Mouse (Mus musculus) forebrain, embryonic 10.5 days (tissue): ENCODE results near the gene Chmp3. TPM values are rescaled to one million over a fixed set of nuclear protein-coding genes. Genes with fewer than 3 reads are reported as not detected.

Source experiments
- DNase-seq: peaks from one replicate; pipeline ENCODE4 v3.0.0-alpha.2; 2017; ENCODE audit warnings: low spot score; ENCODE audit errors: extremely low spot score
- H3K27ac ChIP-seq: fragments of 300-500 bp; sonication (generic); 2 replicates; pipeline ENCODE4 v1.5.1; 2016; ENCODE audit warnings: mild to moderate bottlenecking
- H3K27me3 ChIP-seq: fragments of 300-500 bp; sonication (generic); 2 replicates; pipeline ENCODE4 v1.6.1; 2016; ENCODE audit warnings: mild to moderate bottlenecking; ENCODE audit not compliant: poor library complexity, severe bottlenecking
- H3K36me3 ChIP-seq: fragments of 300-500 bp; sonication (generic); replicated peaks from 2 replicates; pipeline ENCODE4 v1.6.1; 2016; ENCODE audit warnings: mild to moderate bottlenecking, moderate library complexity
- H3K4me1 ChIP-seq: fragments of 300-500 bp; sonication (generic); 2 replicates; pipeline ENCODE4 v1.6.1; 2016
- H3K4me3 ChIP-seq: fragments of 300-500 bp; sonication (generic); 2 replicates; pipeline ENCODE4 v1.5.1; 2016; ENCODE audit warnings: mild to moderate bottlenecking, moderate library complexity
- H3K9me3 ChIP-seq: fragments of 300-500 bp; sonication (generic); 2 replicates; pipeline ENCODE4 v1.6.1; 2016; ENCODE audit warnings: mild to moderate bottlenecking, moderate library complexity
- WGBS: fragments of 180-500 bp; shearing (Covaris S2); methylation state at CpG from one replicate; pipeline ENCODE4 v1.1.7; 2016; 5-methylcytosine and 5-hydroxymethylcytosine counted together
- polyA plus RNA-seq: library from polyadenylated mRNA; unstranded; fragments of >200 nt; fragmentation: Nextera tagmentation; extraction: Ambion mirVana; gene quantifications from 2 replicates; pipeline ENCODE4 v1.2.1, GENCODE M21; 2016

Chmp3 gene
- polyA plus RNA-seq, 1 experiment from 2014 or later: 46.6 TPM

GRCm38 (mm10) chr6:71555507-71555951, 11.9 kb downstream of the Chmp3 start:
- Histone ChIP-seq H3K36me3 (peaks cover 7% of the 10 kb centered on the region), H3K4me1 (no peaks in the 10 kb centered on the region), H3K4me3 (no peak overlapping the region), H3K27ac (no peak overlapping the region), H3K27me3 (no peaks in the 10 kb centered on the region), H3K9me3 (no peaks in the 10 kb centered on the region)
- no peak for DNase-seq
- WGBS: 93% methylated on average over 2 of the region's 2 CpGs

GRCm38 (mm10) chr6:71556826-71557225, 13.2 kb downstream of the Chmp3 start:
- H3K4me1 ChIP-seq: no peaks in the 10 kb centered on the region
- no peak overlapping the region for H3K27ac ChIP-seq
- 91% methylated on average over 2 of the region's 2 CpGs for WGBS
- no peak overlapping the region for H3K4me3 ChIP-seq
- H3K27me3 ChIP-seq: no peaks in the 10 kb centered on the region
- DNase-seq: no peak
- peaks cover 13% of the 10 kb centered on the region for H3K36me3 ChIP-seq
- H3K9me3 ChIP-seq: no peaks in the 10 kb centered on the region

GRCm38 (mm10) chr6:71568616-71569015, 25.0 kb downstream of the Chmp3 start:
- 93% methylated on average over 3 of the region's 3 CpGs for WGBS
- no peaks in the 10 kb centered on the region for H3K27me3 ChIP-seq
- H3K9me3 ChIP-seq: no peaks in the 10 kb centered on the region
- no peak overlapping the region for H3K27ac ChIP-seq
- H3K4me1 ChIP-seq: no peaks in the 10 kb centered on the region
- H3K4me3 ChIP-seq: no peak overlapping the region
- H3K36me3 ChIP-seq: peaks cover 34% of the 10 kb centered on the region
- DNase-seq: no peak

- WGBS: 72% methylated on average over 2 of the region's 2 CpGs
- Histone ChIP-seq H3K9me3 (no peaks in the 10 kb centered on the region), H3K4me1 (no peaks in the 10 kb centered on the region), H3K27ac (no peak overlapping the region), H3K27me3 (no peaks in the 10 kb centered on the region), H3K36me3 (peaks cover 38% of the 10 kb centered on the region), H3K4me3 (no peak overlapping the region)
- no peak for DNase-seq
These were observed 25.4 kb downstream of the Chmp3 start for GRCm38 (mm10) chr6:71569025-71569424.

- no peak overlapping the region for H3K27ac ChIP-seq
- no peaks in the 10 kb centered on the region for H3K9me3 ChIP-seq
- no peak for DNase-seq
- H3K36me3 ChIP-seq: peaks cover 42% of the 10 kb centered on the region
- no peak overlapping the region for H3K4me3 ChIP-seq
- H3K27me3 ChIP-seq: no peaks in the 10 kb centered on the region
- no peaks in the 10 kb centered on the region for H3K4me1 ChIP-seq
- WGBS: 97% methylated on average over 1 of the region's 1 CpGs
These were observed 31.8 kb downstream of the Chmp3 start for GRCm38 (mm10) chr6:71575359-71575758.

GRCm38 (mm10) chr6:71579478-71579877, 35.9 kb downstream of the Chmp3 start:
- DNase-seq: no peak
- no peak overlapping the region for H3K27ac ChIP-seq
- no peaks in the 10 kb centered on the region for H3K4me1 ChIP-seq
- peaks cover 33% of the 10 kb centered on the region for H3K36me3 ChIP-seq
- no peak overlapping the region for H3K4me3 ChIP-seq
- H3K9me3 ChIP-seq: no peaks in the 10 kb centered on the region
- 97% methylated on average over 11 of the region's 11 CpGs for WGBS
- no peaks in the 10 kb centered on the region for H3K27me3 ChIP-seq

- Histone ChIP-seq H3K4me1 (no peaks in the 10 kb centered on the region), H3K27me3 (no peaks in the 10 kb centered on the region), H3K36me3 (peaks cover 55% of the 10 kb centered on the region), H3K4me3 (no peak overlapping the region), H3K27ac (no peak overlapping the region), H3K9me3 (no peaks in the 10 kb centered on the region)
- 88% methylated on average over 4 of the region's 4 CpGs for WGBS
- DNase-seq: no peak
These were observed 39.6 kb downstream of the Chmp3 start for GRCm38 (mm10) chr6:71583198-71583597.

GRCm38 (mm10) chr6:71589401-71589800, 45.8 kb downstream of the Chmp3 start:
- no peaks in the 10 kb centered on the region for H3K4me1 ChIP-seq
- no peaks in the 10 kb centered on the region for H3K9me3 ChIP-seq
- DNase-seq: no peak
- H3K4me3 ChIP-seq: no peak overlapping the region
- peaks cover 87% of the 10 kb centered on the region for H3K36me3 ChIP-seq
- no peak overlapping the region for H3K27ac ChIP-seq
- WGBS: 93% methylated on average over 1 of the region's 1 CpGs
- no peaks in the 10 kb centered on the region for H3K27me3 ChIP-seq

- Histone ChIP-seq H3K9me3 (no peaks in the 10 kb centered on the region), H3K27ac (no peak overlapping the region), H3K4me1 (no peaks in the 10 kb centered on the region), H3K27me3 (no peaks in the 10 kb centered on the region), H3K36me3 (peaks cover 95% of the 10 kb centered on the region), H3K4me3 (no peak overlapping the region)
- no peak for DNase-seq
- 92% methylated on average over 4 of the region's 4 CpGs for WGBS
These were observed 46.6 kb downstream of the Chmp3 start for GRCm38 (mm10) chr6:71590154-71590553.

GRCm38 (mm10) chr6:71607756-71608155, 64.2 kb downstream of the Chmp3 start:
- Histone ChIP-seq H3K27me3 (no peaks in the 10 kb centered on the region), H3K27ac (no peak overlapping the region), H3K9me3 (no peaks in the 10 kb centered on the region), H3K4me1 (no peaks in the 10 kb centered on the region), H3K36me3 (peaks cover 98% of the 10 kb centered on the region), H3K4me3 (no peak overlapping the region)
- no peak for DNase-seq
- 92% methylated on average over 3 of the region's 3 CpGs for WGBS

- peaks cover 98% of the 10 kb centered on the region for H3K36me3 ChIP-seq
- H3K27ac ChIP-seq: no peak overlapping the region
- no peaks in the 10 kb centered on the region for H3K27me3 ChIP-seq
- H3K4me3 ChIP-seq: no peak overlapping the region
- H3K4me1 ChIP-seq: no peaks in the 10 kb centered on the region
- DNase-seq: no peak
- H3K9me3 ChIP-seq: no peaks in the 10 kb centered on the region
These were observed 65.4 kb downstream of the Chmp3 start for GRCm38 (mm10) chr6:71608994-71609393.

- 94% methylated on average over 7 of the region's 7 CpGs for WGBS
- no peak overlapping the region for H3K4me3 ChIP-seq
These were observed 66.4 kb downstream of the Chmp3 start for GRCm38 (mm10) chr6:71609968-71610367.

GRCm38 (mm10) chr6:71613225-71613624, 69.6 kb downstream of the Chmp3 start:
- DNase-seq: no peak
- no peak overlapping the region for H3K4me3 ChIP-seq
- H3K27me3 ChIP-seq: no peaks in the 10 kb centered on the region
- no peaks in the 10 kb centered on the region for H3K4me1 ChIP-seq
- no peak overlapping the region for H3K27ac ChIP-seq
- H3K9me3 ChIP-seq: no peaks in the 10 kb centered on the region
- H3K36me3 ChIP-seq: peaks cover 100% of the 10 kb centered on the region

More at GRCm38 (mm10) chr6:71609968-71610367, 66.4 kb downstream of the Chmp3 start:
- H3K9me3 ChIP-seq: no peaks in the 10 kb centered on the region
- H3K27ac ChIP-seq: no peak overlapping the region
- no peaks in the 10 kb centered on the region for H3K27me3 ChIP-seq
- peaks cover 98% of the 10 kb centered on the region for H3K36me3 ChIP-seq
- H3K4me1 ChIP-seq: no peaks in the 10 kb centered on the region
- no peak for DNase-seq

GRCm38 (mm10) chr6:71616959-71617358, 73.4 kb downstream of the Chmp3 start:
- peaks cover 100% of the 10 kb centered on the region for H3K36me3 ChIP-seq
- no peaks in the 10 kb centered on the region for H3K4me1 ChIP-seq
- no peak overlapping the region for H3K27ac ChIP-seq
- H3K27me3 ChIP-seq: no peaks in the 10 kb centered on the region
- H3K9me3 ChIP-seq: no peaks in the 10 kb centered on the region
- DNase-seq: no peak
- 85% methylated on average over 5 of the region's 5 CpGs for WGBS
- no peak overlapping the region for H3K4me3 ChIP-seq
